Mouse (Mus musculus): ENCODE measurements around the gene Mecom. TPM values are rescaled to one million over a fixed set of nuclear protein-coding genes. Genes with fewer than 3 reads are reported as not detected.

Gene Mecom
- polyA plus RNA-seq, 1 experiment from 2014 or later = 37.4 TPM

DNA sequence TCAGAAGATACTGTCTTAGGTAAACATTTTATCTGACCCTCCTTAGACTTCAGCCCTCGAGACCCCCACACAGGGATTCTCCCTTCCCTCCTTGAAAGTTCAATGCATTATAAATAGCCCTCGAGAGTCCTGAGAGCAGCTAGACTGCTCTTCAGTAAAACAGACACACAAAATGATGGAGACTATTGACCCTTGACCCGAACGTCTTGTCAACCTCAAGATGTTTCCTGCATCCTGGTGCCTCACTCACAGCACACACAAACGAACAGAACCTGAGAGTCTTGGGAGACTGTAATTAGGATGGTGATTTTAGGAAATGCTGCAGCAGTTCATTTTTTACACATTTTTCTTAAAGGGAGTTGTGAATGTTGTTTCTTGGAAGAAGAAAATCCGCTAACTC is 168.5 kb downstream of the Mecom start:
- 43% methylated on average over 6 of the region's 6 CpGs for WGBS

DNA sequence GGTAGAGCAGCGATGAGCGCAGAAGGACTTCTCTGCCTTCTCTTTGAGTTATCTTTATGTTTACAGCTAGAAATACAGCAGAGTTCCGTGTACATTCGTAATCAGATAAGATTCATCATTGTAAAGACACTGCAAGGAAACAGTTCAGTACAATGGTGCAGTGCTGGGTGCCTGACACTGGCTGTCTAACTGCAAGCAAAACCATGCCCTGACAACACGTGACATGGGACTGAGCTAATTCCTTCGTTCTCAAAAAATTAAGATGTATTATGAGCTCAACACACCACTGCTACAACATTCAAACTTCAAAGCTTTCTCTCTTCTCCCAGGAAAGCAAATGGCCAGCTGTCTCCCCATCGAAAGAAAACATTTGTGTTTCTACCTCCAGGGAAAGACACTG is 176.3 kb downstream of the Mecom start:
- Histone ChIP-seq H3K27me3 (no peaks in the 10 kb centered on the region), H3K36me3 (no peaks in the 10 kb centered on the region), H3K4me2 (replicated peaks) (peak overlapping the region; percentile 22), H3K4me3 (no peak overlapping the region), H3K4me1 (peaks cover 5% of the 10 kb centered on the region; the same call in 1 of the 2 replicates), H3K9me3 (no peaks in the 10 kb centered on the region), H3K27ac (no peak overlapping the region), H3K9ac (no peak overlapping the region)
- ATAC-seq (ENCODE audit: insufficient number of reproducible peaks, insufficient read depth, low FRiP score, low TSS enrichment) = no peak
- WGBS = 62% methylated on average over 7 of the region's 7 CpGs

More for the DNA sequence above, 168.5 kb downstream of the Mecom start:
- no peaks in the 10 kb centered on the region for H3K27me3 ChIP-seq
- no peak overlapping the region for H3K4me2 ChIP-seq (replicated peaks)
- H3K4me3 ChIP-seq = no peak overlapping the region
- no peak overlapping the region for H3K27ac ChIP-seq
- H3K4me1 ChIP-seq = peaks cover 7% of the 10 kb centered on the region; the same call in 1 of the 2 replicates
- no peaks in the 10 kb centered on the region for H3K9me3 ChIP-seq
- no peaks in the 10 kb centered on the region for H3K36me3 ChIP-seq
- H3K9ac ChIP-seq = no peak overlapping the region
- no peak for ATAC-seq (ENCODE audit: insufficient number of reproducible peaks, insufficient read depth, low FRiP score, low TSS enrichment)

- Histone ChIP-seq H3K9ac (no peak overlapping the region), H3K27ac (no peak overlapping the region)
- no peak for ATAC-seq (ENCODE audit: insufficient number of reproducible peaks, insufficient read depth, low FRiP score, low TSS enrichment)
These were observed 176.8 kb downstream of the Mecom start for GRCm38 (mm10) chr3:30370860-30371455.

DNA sequence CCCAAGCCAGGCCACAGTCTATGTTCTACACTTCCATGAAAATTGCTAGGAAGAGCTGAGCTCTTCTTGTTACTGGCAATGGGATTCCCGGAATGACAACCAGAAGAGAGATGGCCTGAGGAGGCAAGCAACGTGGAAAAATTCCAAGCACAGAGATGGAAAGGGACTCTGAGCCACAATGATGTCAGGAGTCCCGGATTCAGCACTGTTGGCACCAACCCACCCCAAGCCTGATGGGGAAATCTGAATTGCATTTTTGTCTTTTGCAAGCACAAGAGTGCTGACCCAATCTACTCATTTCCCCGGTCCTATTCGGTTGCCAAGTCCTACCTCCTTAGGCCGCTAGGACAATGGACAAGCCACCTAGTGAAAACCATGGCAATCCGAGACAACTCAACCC is 181.2 kb downstream of the Mecom start:
- Histone ChIP-seq H3K36me3 (no peaks in the 10 kb centered on the region), H3K4me1 (no peaks in the 10 kb centered on the region), H3K27me3 (no peaks in the 10 kb centered on the region), H3K9me3 (no peaks in the 10 kb centered on the region), H3K4me2 (replicated peaks) (no peak overlapping the region), H3K27ac (no peak overlapping the region), H3K9ac (no peak overlapping the region), H3K4me3 (no peak overlapping the region)
- ATAC-seq (ENCODE audit: insufficient number of reproducible peaks, insufficient read depth, low FRiP score, low TSS enrichment) = no peak
- 90% methylated on average over 7 of the region's 7 CpGs for WGBS

More at GRCm38 (mm10) chr3:30370860-30371455, 176.8 kb downstream of the Mecom start:
- no peaks in the 10 kb centered on the region for H3K36me3 ChIP-seq
- H3K4me1 ChIP-seq = peaks cover 5% of the 10 kb centered on the region; the same call in 1 of the 2 replicates
- no peak overlapping the region for H3K4me3 ChIP-seq
- 53% methylated on average over 16 of the region's 16 CpGs for WGBS
- peak overlapping the region; percentile 22 for H3K4me2 ChIP-seq (replicated peaks)
- no peaks in the 10 kb centered on the region for H3K27me3 ChIP-seq
- no peaks in the 10 kb centered on the region for H3K9me3 ChIP-seq

- 84% methylated on average over 5 of the region's 5 CpGs for WGBS
- Histone ChIP-seq H3K27me3 (no peaks in the 10 kb centered on the region), H3K27ac (no peak overlapping the region), H3K4me3 (no peak overlapping the region), H3K9ac (no peak overlapping the region), H3K36me3 (no peaks in the 10 kb centered on the region), H3K4me2 (replicated peaks) (no peak overlapping the region), H3K9me3 (no peaks in the 10 kb centered on the region), H3K4me1 (0 out of 2 replicates have a peak, but pooled peaks cover 4% of the 10 kb centered on the region)
- no peak for ATAC-seq (ENCODE audit: insufficient number of reproducible peaks, insufficient read depth, low FRiP score, low TSS enrichment)
These were observed 186.6 kb downstream of the Mecom start for GRCm38 (mm10) chr3:30361190-30361589.

DNA sequence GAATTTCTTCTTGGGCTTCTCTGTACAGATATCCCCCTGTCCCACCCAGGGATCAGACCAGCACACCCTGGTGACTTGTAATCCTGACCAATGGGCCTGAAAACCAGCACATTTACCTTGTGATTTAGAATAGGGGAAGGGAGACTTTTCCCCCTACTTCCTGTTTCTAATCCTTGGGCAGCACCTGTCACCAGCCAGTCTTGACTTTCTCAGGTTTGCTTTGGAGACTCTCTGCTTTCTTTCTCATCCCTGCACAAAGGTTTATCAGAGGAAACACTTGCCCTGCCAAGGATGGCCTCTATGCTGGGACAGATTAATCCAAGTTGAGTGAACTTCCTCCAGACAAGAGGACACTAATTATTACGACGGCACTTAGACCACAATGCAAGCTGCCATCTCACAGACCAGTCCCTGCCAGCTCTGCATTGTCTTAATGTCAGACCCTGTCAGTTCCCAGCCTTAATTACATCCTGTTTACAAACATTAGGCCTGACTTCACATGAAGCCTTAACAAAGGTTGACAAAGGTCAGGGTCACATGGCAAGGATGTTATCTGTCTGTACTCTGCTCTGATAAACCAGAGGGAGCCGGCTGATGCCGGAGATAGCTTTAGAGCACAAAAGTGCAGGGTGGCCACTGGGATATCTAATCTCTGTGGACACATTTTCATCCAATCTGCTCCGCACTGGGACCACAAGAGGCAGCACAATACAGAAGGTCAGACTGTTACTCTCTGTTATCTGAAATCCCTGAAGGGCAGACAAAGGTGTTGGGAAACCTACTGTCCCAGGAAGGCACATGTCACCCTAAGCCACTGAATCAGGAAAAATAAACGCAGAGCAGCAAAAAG is 193.7 kb downstream of the Mecom start:
- no peak for ATAC-seq (ENCODE audit: insufficient number of reproducible peaks, insufficient read depth, low FRiP score, low TSS enrichment)
- WGBS = 38% methylated on average over 6 of the region's 6 CpGs

GRCm38 (mm10) chr3:30349279-30349678 is 198.5 kb downstream of the Mecom start:
- H3K27ac ChIP-seq = no peak overlapping the region
- H3K4me2 ChIP-seq (replicated peaks) = no peak overlapping the region
- WGBS = 30% methylated on average over 7 of the region's 7 CpGs
- no peak for ATAC-seq (ENCODE audit: insufficient number of reproducible peaks, insufficient read depth, low FRiP score, low TSS enrichment)
- H3K27me3 ChIP-seq = no peaks in the 10 kb centered on the region
- no peaks in the 10 kb centered on the region for H3K4me1 ChIP-seq
- H3K9ac ChIP-seq = no peak overlapping the region
- no peaks in the 10 kb centered on the region for H3K36me3 ChIP-seq
- no peaks in the 10 kb centered on the region for H3K9me3 ChIP-seq
- no peak overlapping the region for H3K4me3 ChIP-seq

More for the DNA sequence above, 193.7 kb downstream of the Mecom start:
- Histone ChIP-seq H3K4me2 (replicated peaks) (no peak overlapping the region), H3K9me3 (no peaks in the 10 kb centered on the region), H3K9ac (no peak overlapping the region), H3K27ac (no peak overlapping the region), H3K27me3 (no peaks in the 10 kb centered on the region), H3K4me1 (no peaks in the 10 kb centered on the region), H3K4me3 (no peak overlapping the region), H3K36me3 (no peaks in the 10 kb centered on the region)

GRCm38 (mm10) chr3:30344151-30344550 is 203.7 kb downstream of the Mecom start:
- ATAC-seq (ENCODE audit: insufficient number of reproducible peaks, insufficient read depth, low FRiP score, low TSS enrichment) = no peak
- H3K9me3 ChIP-seq = no peaks in the 10 kb centered on the region
- H3K27ac ChIP-seq = no peak overlapping the region
- H3K27me3 ChIP-seq = no peaks in the 10 kb centered on the region
- no peaks in the 10 kb centered on the region for H3K36me3 ChIP-seq
- H3K9ac ChIP-seq = no peak overlapping the region
- H3K4me3 ChIP-seq = no peak overlapping the region
- 89% methylated on average over 4 of the region's 4 CpGs for WGBS
- no peaks in the 10 kb centered on the region for H3K4me1 ChIP-seq
- no peak overlapping the region for H3K4me2 ChIP-seq (replicated peaks)

DNA sequence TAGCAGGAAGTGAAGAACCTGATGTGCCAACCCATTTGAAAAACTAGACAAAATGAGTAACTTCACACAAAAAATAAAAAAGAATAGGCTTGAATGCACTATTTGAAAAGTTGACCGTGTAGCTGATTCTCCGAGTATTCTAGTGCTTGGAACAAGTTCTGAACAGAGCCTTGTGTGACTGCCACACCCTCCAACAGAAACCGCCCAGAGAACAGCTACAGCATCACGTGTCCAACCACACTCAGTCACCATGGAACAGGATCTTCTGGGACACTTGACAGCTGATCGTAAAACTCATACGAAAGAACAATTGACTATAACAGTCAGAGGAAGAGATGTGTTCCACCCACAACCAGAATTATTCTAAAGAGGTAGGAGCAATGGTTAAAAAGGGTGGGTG is 215.5 kb downstream of the Mecom start:
- no peak for ATAC-seq (ENCODE audit: insufficient number of reproducible peaks, insufficient read depth, low FRiP score, low TSS enrichment)
- no peaks in the 10 kb centered on the region for H3K4me1 ChIP-seq
- H3K27me3 ChIP-seq = no peaks in the 10 kb centered on the region
- H3K4me2 ChIP-seq (replicated peaks) = no peak overlapping the region
- WGBS = 89% methylated on average over 6 of the region's 6 CpGs
- H3K4me3 ChIP-seq = no peak overlapping the region
- no peak overlapping the region for H3K27ac ChIP-seq
- no peaks in the 10 kb centered on the region for H3K9me3 ChIP-seq
- no peaks in the 10 kb centered on the region for H3K36me3 ChIP-seq
- no peak overlapping the region for H3K9ac ChIP-seq

DNA sequence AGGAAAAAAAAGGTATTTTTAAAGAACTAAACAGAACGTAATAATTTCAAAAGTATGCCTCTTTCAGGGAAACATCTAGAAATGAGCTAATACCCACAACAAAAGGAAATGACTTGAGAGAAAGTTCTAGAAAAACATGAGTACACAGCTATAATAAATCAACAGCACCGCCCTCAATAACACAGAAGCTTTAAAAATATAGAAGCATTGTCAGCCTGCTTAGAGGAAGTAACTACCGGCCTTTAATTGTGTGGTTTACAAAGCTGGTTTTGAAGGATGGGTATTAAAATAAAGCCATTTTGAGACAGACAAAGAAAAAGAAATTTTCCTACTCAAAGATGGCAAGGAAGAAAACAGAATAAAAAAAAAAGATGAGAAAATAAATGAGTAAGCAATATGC is 217.3 kb downstream of the Mecom start:
- no peaks in the 10 kb centered on the region for H3K4me1 ChIP-seq
- 87% methylated on average over 3 of the region's 3 CpGs for WGBS
- no peaks in the 10 kb centered on the region for H3K27me3 ChIP-seq
- no peak overlapping the region for H3K4me2 ChIP-seq (replicated peaks)
- H3K4me3 ChIP-seq = no peak overlapping the region
- no peaks in the 10 kb centered on the region for H3K9me3 ChIP-seq
- no peak for ATAC-seq (ENCODE audit: insufficient number of reproducible peaks, insufficient read depth, low FRiP score, low TSS enrichment)
- no peak overlapping the region for H3K9ac ChIP-seq
- no peak overlapping the region for H3K27ac ChIP-seq
- no peaks in the 10 kb centered on the region for H3K36me3 ChIP-seq

DNA sequence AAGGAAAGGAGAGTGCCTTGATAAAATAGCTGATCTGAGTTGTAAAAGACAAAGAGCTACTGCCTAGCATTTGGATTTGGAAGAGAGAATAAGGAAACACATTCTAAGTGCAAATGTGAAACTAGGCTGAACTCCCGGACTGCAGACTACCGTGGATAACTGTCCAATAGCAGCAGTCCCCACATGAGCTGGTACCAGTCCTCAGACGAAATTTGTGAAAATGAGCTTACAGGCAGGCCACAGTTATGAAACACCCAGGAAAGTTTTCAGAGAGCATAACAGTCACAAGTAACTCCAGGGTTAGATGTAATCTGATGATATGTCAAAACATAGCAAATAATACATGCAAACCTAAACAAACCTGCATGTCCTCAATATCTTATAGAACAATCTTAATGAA is 217.8 kb downstream of the Mecom start:
- Histone ChIP-seq H3K27ac (no peak overlapping the region), H3K4me1 (no peaks in the 10 kb centered on the region), H3K9ac (no peak overlapping the region), H3K9me3 (no peaks in the 10 kb centered on the region), H3K4me2 (replicated peaks) (no peak overlapping the region), H3K4me3 (no peak overlapping the region), H3K36me3 (no peaks in the 10 kb centered on the region), H3K27me3 (no peaks in the 10 kb centered on the region)
- no peak for ATAC-seq (ENCODE audit: insufficient number of reproducible peaks, insufficient read depth, low FRiP score, low TSS enrichment)
- WGBS = 55% methylated on average over 3 of the region's 3 CpGs

DNA sequence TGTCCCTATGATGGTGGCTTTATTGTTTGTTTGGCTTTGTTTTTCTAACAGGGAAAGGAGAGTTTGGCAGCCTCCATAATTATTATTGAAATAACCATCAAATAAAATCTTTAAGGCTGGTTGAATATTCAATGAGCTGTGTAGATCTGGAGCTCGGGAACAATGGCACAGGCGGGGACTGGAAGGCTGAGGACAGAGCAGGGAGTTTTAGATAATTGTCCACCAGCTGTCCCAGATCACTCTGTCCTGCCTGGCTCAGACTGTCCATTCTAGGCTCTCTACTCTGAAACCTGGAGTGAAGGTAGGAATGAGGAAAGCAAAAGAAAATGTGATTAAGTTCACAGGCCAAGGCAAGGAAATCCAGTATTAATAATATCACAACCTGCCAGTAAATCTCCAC is 232.9 kb downstream of the Mecom start:
- Histone ChIP-seq H3K27ac (no peak overlapping the region), H3K4me1 (no peaks in the 10 kb centered on the region), H3K4me3 (no peak overlapping the region), H3K9ac (no peak overlapping the region), H3K9me3 (no peaks in the 10 kb centered on the region), H3K36me3 (no peaks in the 10 kb centered on the region), H3K27me3 (no peaks in the 10 kb centered on the region), H3K4me2 (replicated peaks) (no peak overlapping the region)
- ATAC-seq (ENCODE audit: insufficient number of reproducible peaks, insufficient read depth, low FRiP score, low TSS enrichment) = no peak
- 72% methylated on average over 2 of the region's 2 CpGs for WGBS

Measured in embryonic facial prominence, embryonic 12.5 days (tissue).